Mouse (Mus musculus): Measurements from ENCODE around the gene Mum1. TPM values are rescaled to one million over a fixed set of nuclear protein-coding genes. Genes with fewer than 3 reads are reported as not detected.

Gene Mum1
- polyA plus RNA-seq, 1 experiment from 2014 or later = 94.7 TPM

DNA sequence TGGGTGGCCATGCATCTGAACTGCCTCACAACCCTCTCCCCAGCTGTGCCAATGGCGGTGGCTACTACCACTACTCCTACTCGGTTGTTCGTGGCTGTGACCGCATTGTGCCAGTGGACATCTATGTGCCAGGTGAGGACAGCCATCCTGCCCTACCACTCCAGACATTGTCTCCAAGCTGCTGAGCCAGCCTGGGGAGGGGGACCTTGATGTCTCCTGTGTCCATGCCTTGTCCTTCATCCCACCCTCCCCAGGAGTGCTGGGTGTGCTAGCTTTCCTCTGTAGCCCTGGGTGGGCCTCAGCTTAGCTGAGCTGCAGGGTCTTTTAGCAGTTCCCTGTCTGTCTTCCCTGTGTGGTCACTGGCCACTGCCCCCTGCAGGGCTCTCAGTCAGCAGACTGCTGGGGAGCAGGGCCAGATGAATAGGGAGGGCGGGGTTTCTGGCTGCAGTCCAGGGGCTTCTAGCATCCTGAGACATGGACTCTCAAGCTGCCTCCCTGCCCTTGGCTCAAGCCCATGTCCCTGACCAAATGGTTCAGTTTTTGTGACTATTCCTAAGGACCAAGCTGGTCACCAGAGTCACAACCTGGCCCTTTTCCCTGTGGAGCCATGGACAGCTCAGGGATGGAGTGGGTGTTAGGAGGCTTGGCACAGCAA, 29.8 kb downstream of the Mum1 start:
- H3K4me1 ChIP-seq = peaks cover 19% of the 10 kb centered on the region
- no peaks in the 10 kb centered on the region for H3K9me3 ChIP-seq
- ATAC-seq (ENCODE audit: low FRiP score, low read depth) = no peak
- no peak overlapping the region for H3K4me2 ChIP-seq (replicated peaks)
- no peak overlapping the region for H3K27ac ChIP-seq
- 90% methylated on average over 5 of the region's 5 CpGs for WGBS
- no peak overlapping the region for H3K4me3 ChIP-seq
- H3K27me3 ChIP-seq = no peaks in the 10 kb centered on the region
- H3K9ac ChIP-seq = no peak overlapping the region; the same call in 1 of the 2 replicates
- H3K36me3 ChIP-seq = peaks cover 73% of the 10 kb centered on the region

DNA sequence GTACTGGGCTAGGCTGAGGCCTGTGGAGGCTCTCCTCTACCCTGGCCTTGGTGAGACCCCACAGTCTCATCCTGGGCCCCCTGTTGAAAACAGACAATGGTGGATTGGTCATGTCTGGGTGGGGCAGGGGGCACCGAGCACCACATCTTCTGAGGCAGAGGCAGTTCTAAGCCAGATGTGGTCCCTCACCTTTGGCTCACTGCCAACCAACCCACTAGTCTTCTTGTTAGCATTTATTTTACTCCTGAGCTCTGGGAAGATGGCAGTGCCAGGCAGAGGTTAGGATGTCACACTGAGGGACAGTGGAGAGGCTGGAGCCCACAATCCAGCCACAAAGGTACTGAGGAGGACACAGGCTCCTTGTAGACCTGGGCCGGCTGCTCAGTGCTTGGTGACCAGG, 31.7 kb downstream of the Mum1 start:
- Histone ChIP-seq H3K9me3 (no peaks in the 10 kb centered on the region), H3K27me3 (no peaks in the 10 kb centered on the region), H3K4me1 (peaks cover 31% of the 10 kb centered on the region), H3K4me3 (no peak overlapping the region), H3K9ac (no peak overlapping the region), H3K36me3 (peaks cover 64% of the 10 kb centered on the region), H3K4me2 (replicated peaks) (no peak overlapping the region), H3K27ac (no peak overlapping the region)
- WGBS = 74% methylated on average over 2 of the region's 2 CpGs
- ATAC-seq (ENCODE audit: low FRiP score, low read depth) = no peak

DNA sequence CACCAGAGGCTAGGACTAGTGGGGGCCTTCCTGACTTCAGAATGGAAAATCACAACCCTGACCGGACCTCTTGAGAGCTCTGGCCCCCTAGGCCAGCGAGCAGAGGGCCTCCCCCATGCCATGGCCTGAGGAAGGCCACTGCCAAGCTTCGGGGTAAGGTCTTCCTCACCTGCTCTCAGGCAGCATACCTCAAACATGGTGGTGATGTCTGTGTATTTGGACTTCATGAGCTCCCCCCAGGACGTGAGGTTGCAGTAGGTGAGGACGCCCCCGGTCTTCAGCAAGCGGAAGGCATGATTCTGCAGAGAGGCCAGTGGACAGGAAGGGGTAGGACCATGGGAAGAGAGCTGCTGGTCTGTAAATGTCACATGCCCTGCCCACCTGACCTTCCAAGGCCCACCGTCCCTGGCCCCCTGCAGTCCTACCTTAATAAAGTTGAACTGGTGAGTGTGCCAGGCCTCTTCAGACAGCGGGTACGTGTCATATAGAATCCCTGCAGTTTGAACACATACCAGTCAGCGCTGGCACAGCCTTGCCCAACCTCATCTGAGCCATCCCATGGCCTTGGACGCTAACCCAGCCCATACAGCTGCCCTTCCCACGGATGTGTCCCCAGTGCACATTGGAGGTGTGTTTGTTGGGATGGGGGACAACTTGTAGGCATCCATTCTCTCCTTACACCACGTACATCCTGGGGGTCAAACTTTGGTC, 32.7 kb downstream of the Mum1 start:
- Histone ChIP-seq H3K4me2 (replicated peaks) (peak overlapping the region; percentile 93), H3K9ac (peak overlapping the region; percentile 75), H3K9me3 (no peaks in the 10 kb centered on the region), H3K27me3 (no peaks in the 10 kb centered on the region), H3K4me3 (peak overlapping the region; percentile 55; the same call in 1 of the 2 replicates), H3K36me3 (peaks cover 54% of the 10 kb centered on the region), H3K27ac (no peak overlapping the region), H3K4me1 (peaks cover 31% of the 10 kb centered on the region)
- ATAC-seq (ENCODE audit: low FRiP score, low read depth) = no peak
- 90% methylated on average over 14 of the region's 14 CpGs for WGBS

DNA sequence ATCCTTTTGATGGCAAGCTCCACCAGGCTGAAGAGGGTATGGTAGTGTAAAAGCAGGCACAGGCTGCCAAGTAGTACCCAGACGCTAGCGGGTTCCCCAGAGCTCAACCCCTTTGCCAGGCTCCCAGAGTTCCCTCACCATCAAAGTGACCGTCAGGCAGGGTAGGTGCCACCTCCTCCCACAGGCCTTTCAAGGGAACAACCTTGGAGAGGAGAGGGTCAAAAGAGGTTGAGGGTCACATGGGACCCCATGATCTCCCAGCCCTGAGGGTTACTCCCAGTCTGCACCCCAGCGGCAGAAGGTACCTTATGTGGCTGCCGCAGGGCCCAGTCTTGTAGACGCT, 33.2 kb downstream of the Mum1 start:
- ATAC-seq (ENCODE audit: low FRiP score, low read depth) = no peak
- no peaks in the 10 kb centered on the region for H3K9me3 ChIP-seq
- peak overlapping the region; percentile 75 for H3K9ac ChIP-seq
- H3K4me2 ChIP-seq (replicated peaks) = peak overlapping the region; percentile 93
- no peak overlapping the region for H3K27ac ChIP-seq
- peaks cover 49% of the 10 kb centered on the region for H3K36me3 ChIP-seq
- 84% methylated on average over 6 of the region's 6 CpGs for WGBS
- peak overlapping the region; percentile 55 for H3K4me3 ChIP-seq
- no peaks in the 10 kb centered on the region for H3K27me3 ChIP-seq
- H3K4me1 ChIP-seq = peaks cover 31% of the 10 kb centered on the region

DNA sequence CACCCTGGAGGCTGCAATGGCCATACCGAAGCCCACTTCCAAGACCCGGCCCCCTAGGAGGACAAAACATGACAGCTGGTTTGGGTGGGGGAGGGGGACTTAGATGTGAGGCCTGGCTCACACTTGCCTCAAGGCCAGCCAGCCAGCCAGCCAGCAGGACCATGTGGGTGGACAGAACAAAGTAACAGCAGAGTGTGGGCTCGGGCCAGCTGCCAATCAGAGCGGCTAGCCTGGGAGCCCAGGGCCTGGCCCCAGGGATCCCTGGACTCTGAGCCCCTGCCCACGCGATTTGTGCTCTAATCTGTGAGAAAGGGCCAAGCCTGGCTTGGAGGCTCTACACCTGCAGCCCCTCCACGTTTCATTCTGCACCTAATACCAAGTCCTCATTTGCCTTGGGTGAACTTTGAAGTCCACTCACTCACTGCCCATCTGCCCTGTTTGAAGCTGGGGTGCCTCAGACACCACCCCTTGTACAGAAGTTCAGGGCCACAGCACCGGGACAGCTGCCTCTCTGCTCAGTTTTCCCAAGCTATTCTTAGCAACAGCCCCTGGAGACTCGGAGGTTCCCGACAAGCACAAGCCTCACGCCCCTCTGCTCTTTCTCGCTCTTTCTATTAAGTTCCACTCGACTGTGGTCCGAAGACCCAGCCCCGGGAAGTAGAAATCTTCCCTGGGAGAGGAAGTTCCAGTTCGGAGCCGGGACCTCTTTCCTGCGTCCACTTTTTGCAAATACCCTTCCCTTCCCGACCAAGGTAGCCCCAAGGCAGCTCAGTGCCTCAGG, 33.8 kb downstream of the Mum1 start:
- Histone ChIP-seq H3K27ac (peak overlapping the region; percentile 97), H3K9ac (peak overlapping the region; percentile 75), H3K4me2 (replicated peaks) (peak overlapping the region; percentile 93), H3K27me3 (no peaks in the 10 kb centered on the region), H3K36me3 (peaks cover 43% of the 10 kb centered on the region), H3K4me1 (peaks cover 31% of the 10 kb centered on the region), H3K4me3 (peak overlapping the region; percentile 55), H3K9me3 (no peaks in the 10 kb centered on the region)
- no peak for ATAC-seq (ENCODE audit: low FRiP score, low read depth)
- 7% methylated on average over 19 of the region's 19 CpGs for WGBS

DNA sequence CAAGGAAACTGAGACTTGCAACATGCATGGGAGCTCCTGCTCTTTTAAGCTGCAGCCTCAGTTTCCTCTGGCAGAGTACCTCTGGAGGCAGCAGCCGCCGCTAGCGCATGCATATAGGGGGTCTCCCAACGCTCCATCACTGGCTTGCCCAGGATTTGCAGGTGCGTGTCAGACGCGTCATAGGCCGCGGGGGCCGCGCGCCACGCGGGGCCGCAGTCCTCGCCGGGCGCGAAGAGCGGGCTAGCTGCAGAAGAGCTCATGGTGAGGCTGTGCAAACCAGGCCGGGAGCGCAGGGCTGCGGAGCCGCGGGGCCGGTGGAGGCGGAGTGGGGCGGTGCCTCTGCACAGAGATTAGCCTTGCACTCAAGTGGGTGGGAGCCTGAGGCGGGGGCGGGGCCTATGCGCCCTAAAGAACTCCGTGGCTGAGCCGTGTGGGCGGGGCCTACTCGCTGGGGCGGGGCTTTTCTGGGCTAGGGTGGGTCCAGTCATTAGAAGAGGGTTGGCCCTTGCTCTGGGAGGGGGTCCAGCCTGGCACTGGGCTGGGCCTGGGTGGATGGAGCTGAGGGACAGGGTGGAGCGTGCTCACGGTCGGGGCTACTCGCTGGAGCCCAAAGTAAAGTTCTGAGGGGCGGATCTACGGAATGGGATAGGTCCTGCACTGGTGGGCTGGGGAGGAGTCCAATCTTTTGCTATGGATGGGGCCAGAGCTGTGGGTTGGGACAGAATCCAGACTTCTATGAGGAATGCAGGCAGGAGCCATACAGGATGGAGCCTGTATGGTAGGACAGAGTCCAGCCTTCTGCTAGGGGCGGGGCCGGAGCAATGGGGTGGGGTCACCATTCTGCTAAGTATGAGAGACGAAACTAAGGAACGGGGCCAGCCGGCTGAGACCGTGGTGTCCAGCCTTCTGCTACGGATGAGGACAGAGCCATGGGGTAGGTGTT, 34.7 kb downstream of the Mum1 start, which contains the start of the genes Gamt and Dazap1:
Gamt (minus strand) TSS at position 371 of the 943 bp plus-strand sequence.
Dazap1 (plus strand) TSS at position 845 of the 943 bp plus-strand sequence.
- Histone ChIP-seq H3K9ac (peak within 1 kb of the TSS; percentile 75), H3K9me3 (no peaks in the 10 kb centered on the region), H3K4me1 (peaks cover 36% of the 10 kb centered on the region), H3K4me3 (peak within 1 kb of the TSS; percentile 55), H3K36me3 (peaks cover 34% of the 10 kb centered on the region), H3K27ac (peak within 1 kb of the TSS; percentile 97), H3K27me3 (no peaks in the 10 kb centered on the region), H3K4me2 (replicated peaks) (peak within 1 kb of the TSS; percentile 93)
- peak; percentile 92 for ATAC-seq (ENCODE audit: low FRiP score, low read depth)
- WGBS = under 1% methylated on average over 47 of the region's 49 CpGs

DNA sequence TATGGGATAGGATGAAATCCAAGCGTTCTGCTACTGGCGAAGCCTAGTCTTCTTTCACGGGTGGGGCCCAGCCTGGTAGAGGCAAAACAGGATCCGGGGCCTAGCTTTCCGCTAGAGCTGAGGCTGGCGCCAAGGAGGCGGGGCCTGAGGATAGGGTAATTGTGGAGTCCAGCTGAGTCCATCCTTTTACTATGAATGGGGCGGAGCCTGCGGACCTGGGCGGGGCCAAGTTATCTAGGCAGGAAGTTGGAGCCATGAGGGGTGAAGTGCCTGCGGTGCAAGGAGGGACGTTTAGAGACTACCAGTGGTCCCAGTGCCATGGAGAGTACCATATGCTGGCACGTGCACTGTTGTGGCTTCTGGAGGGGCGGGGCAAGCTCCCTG, 35.3 kb downstream of the Mum1 start:
- Histone ChIP-seq H3K36me3 (peaks cover 27% of the 10 kb centered on the region), H3K27ac (peak overlapping the region; percentile 97), H3K4me3 (peak overlapping the region; percentile 55), H3K4me1 (peaks cover 42% of the 10 kb centered on the region), H3K9me3 (no peaks in the 10 kb centered on the region), H3K9ac (peak overlapping the region; percentile 58), H3K4me2 (replicated peaks) (peak overlapping the region; percentile 93), H3K27me3 (no peaks in the 10 kb centered on the region)
- under 1% methylated on average over 14 of the region's 14 CpGs for WGBS
- peak; percentile 41 for ATAC-seq (ENCODE audit: low FRiP score, low read depth)

DNA sequence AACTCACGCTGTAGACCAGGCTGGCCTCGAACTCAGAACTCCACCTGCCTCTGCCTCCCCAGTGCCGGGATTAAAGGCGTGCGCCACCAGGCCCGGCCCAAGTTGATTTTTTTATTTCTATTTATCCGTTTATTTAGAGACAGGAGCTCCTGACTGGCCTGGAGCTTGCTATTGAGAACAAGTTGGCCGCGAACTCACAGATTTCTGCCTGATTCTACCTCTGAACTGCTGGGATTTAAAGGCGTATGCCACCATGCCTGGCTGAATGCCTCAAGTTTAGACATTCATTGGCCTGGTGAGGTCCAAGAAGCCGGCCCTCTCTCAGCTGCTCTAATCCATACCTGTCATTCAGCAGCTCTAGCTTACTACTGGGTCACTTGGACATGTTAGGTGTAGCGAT, 35.9 kb downstream of the Mum1 start:
- Histone ChIP-seq H3K4me3 (peak overlapping the region; percentile 55), H3K4me1 (peaks cover 48% of the 10 kb centered on the region), H3K27ac (peak overlapping the region; percentile 97), H3K9me3 (no peaks in the 10 kb centered on the region), H3K4me2 (replicated peaks) (peak overlapping the region; percentile 93), H3K27me3 (no peaks in the 10 kb centered on the region), H3K36me3 (peaks cover 23% of the 10 kb centered on the region), H3K9ac (peak overlapping the region; percentile 43; the same call in 1 of the 2 replicates)
- no peak for ATAC-seq (ENCODE audit: low FRiP score, low read depth)
- WGBS = 78% methylated on average over 12 of the region's 12 CpGs

DNA sequence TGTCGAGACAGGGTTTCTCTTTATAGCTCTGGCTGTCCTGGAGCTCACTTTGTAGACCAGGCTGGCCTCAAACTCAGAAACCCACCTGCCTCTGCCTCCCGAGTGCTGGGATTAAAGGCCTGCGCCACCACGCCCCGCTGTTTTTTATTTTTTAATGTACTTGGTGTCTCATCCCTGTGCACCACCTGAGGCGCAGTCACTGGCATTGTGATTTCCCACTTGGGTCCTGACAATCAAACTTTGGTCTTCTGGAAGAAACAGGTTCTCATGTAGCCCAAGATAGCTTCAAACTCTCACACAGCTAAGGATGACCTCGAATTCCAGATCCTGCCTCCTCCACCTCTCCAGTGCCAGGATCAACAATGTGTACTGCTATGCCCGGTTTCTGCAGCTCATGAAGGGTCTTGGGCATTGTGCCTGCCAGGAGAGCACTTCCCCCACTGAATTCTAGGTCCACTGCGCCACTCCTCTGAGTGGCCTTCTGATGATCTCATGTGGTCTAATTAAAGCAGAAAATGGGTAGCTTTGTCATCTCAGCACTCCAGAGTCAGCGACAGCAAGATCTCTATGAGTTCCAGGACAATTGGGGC, 36.6 kb downstream of the Mum1 start:
- no peak overlapping the region for H3K9ac ChIP-seq
- 96% methylated on average over 10 of the region's 10 CpGs for WGBS
- H3K4me3 ChIP-seq = no peak overlapping the region
- peaks cover 25% of the 10 kb centered on the region for H3K36me3 ChIP-seq
- H3K4me2 ChIP-seq (replicated peaks) = no peak overlapping the region
- H3K27ac ChIP-seq = no peak overlapping the region
- ATAC-seq (ENCODE audit: low FRiP score, low read depth) = no peak
- no peaks in the 10 kb centered on the region for H3K27me3 ChIP-seq
- H3K9me3 ChIP-seq = no peaks in the 10 kb centered on the region
- peaks cover 55% of the 10 kb centered on the region for H3K4me1 ChIP-seq

DNA sequence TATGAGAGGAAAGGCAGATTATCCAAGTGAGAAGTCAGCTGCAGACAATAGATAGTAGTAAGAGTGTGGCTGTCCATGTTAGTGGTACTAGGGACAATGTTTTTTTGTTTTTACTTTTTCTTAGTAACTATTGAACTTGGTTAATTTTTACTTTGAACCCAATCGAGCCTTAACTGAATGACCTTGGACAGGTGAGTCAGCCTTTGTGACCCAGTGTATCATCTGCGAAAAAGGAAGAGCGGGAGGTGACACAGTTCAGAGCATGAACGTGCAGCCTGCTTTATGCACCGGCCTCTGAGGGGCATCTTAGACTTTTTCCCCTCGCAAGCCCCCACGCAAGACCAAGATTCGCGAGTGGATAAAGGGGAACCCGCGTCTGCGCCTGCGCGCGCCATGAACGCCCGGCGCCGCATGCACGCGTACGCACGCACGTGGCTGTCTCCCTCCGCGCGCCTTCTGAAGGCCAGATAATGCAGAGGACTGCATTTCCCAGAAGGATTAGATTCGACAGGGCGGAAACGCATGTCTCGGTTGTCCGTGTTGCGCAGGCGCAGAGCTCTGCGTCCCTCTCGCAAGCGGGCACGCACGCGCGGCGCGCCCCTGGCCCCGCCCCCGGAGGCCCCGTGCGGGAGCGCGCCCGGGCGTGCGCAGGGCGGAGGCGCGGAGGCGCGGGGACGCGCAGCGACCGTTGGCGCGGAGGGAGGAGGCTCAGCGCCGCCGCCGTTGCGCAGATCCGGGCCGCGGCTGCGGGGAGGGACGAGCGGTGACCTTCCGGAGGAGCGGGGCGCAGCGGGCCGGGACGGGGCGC, 38.3 kb downstream of the Mum1 start:
- peaks cover 63% of the 10 kb centered on the region for H3K4me1 ChIP-seq
- peak overlapping the region; percentile 67; the same call in 1 of the 2 replicates for H3K27ac ChIP-seq
- WGBS = 1% methylated on average over 80 of the region's 81 CpGs
- H3K9me3 ChIP-seq = no peaks in the 10 kb centered on the region
- peak overlapping the region; percentile 87 for H3K4me2 ChIP-seq (replicated peaks)
- peak overlapping the region; percentile 94 for H3K4me3 ChIP-seq
- no peaks in the 10 kb centered on the region for H3K27me3 ChIP-seq
- peak; percentile 46 for ATAC-seq (ENCODE audit: low FRiP score, low read depth)
- peaks cover 20% of the 10 kb centered on the region for H3K36me3 ChIP-seq
- H3K9ac ChIP-seq = peak overlapping the region; percentile 98

Measured in limb, embryonic 13.5 days (tissue).